Mouse (Mus musculus): ENCODE measurements at regions not wholly inside any gene's neighbourhood (a gene's known extent, or its start where the extent isn't known, plus 50 kb on each side); places are given as distances from the start of the nearest gene placed in this dataset.
A peak's percentile ranks its signal among the peaks of the same experiment; 100 is the strongest.

- H3K36me3 ChIP-seq (ENCODE audit: insufficient read depth, low read length): no peaks in the 10 kb centered on the region
- DNase-seq (ENCODE audit: low spot score) (peak; percentile 41), ATAC-seq (peak; percentile 43; the same call in 1 of the 2 replicates)
- no peaks in the 10 kb centered on the region for H3K9me3 ChIP-seq (ENCODE audit: low read length)
- H3K4me3 ChIP-seq (ENCODE audit: low read length): no peak overlapping the region
- H3K4me2 ChIP-seq (ENCODE audit: low read depth, low read length): no peak overlapping the region
- WGBS: 46% methylated on average over 4 of the region's 4 CpGs
- TF ChIP-seq CTCF (IDR thresholded peaks at IDR 0.05; ENCODE audit: low read depth): no peak
- no peak overlapping the region for H3K9ac ChIP-seq (replicated peaks; ENCODE audit: low read length)
- H3K4me1 ChIP-seq (ENCODE audit: insufficient read depth, low read length): no peaks in the 10 kb centered on the region
- no peaks in the 10 kb centered on the region for H3K27me3 ChIP-seq (ENCODE audit: insufficient read depth, low read length)
- no peak overlapping the region for H3K27ac ChIP-seq
Observed at GRCm38 (mm10) chrX:67061216-67061615, 412.1 kb downstream of the Slitrk2 start.

GRCm38 (mm10) chrX:67062509-67063030 is 413.5 kb downstream of the Slitrk2 start:
- Histone ChIP-seq H3K9me3 (ENCODE audit: low read length) (no peaks in the 10 kb centered on the region), H3K4me1 (ENCODE audit: insufficient read depth, low read length) (no peaks in the 10 kb centered on the region), H3K27ac (no peak overlapping the region), H3K4me3 (ENCODE audit: low read length) (no peak overlapping the region), H3K27me3 (ENCODE audit: insufficient read depth, low read length) (no peaks in the 10 kb centered on the region), H3K4me2 (ENCODE audit: low read depth, low read length) (no peak overlapping the region), H3K9ac (replicated peaks; ENCODE audit: low read length) (no peak overlapping the region), H3K36me3 (ENCODE audit: insufficient read depth, low read length) (no peaks in the 10 kb centered on the region)
- 85% methylated on average over 1 of the region's 1 CpGs for WGBS
- no peak for ATAC-seq
- no peak for TF ChIP-seq CTCF (IDR thresholded peaks at IDR 0.05; ENCODE audit: low read depth)
- DNase-seq (ENCODE audit: low spot score): no peak

- no peaks in the 10 kb centered on the region for H3K4me1 ChIP-seq (ENCODE audit: insufficient read depth, low read length)
- H3K36me3 ChIP-seq (ENCODE audit: insufficient read depth, low read length): no peaks in the 10 kb centered on the region
- WGBS: 46% methylated on average over 3 of the region's 3 CpGs
- H3K4me3 ChIP-seq (ENCODE audit: low read length): no peak overlapping the region
- H3K27ac ChIP-seq: no peak overlapping the region
- no peak overlapping the region for H3K9ac ChIP-seq (replicated peaks; ENCODE audit: low read length)
- H3K27me3 ChIP-seq (ENCODE audit: insufficient read depth, low read length): no peaks in the 10 kb centered on the region
- DNase-seq (ENCODE audit: low spot score) (peak; percentile 3), ATAC-seq (no peak)
- no peaks in the 10 kb centered on the region for H3K9me3 ChIP-seq (ENCODE audit: low read length)
- TF ChIP-seq CTCF (IDR thresholded peaks at IDR 0.05; ENCODE audit: low read depth): no peak
- H3K4me2 ChIP-seq (ENCODE audit: low read depth, low read length): no peak overlapping the region
Observed at GRCm38 (mm10) chrX:67092395-67092794, 443.3 kb downstream of the Slitrk2 start.

All from hindbrain, postnatal 0 days (tissue).